Mouse (Mus musculus) kidney, postnatal 14 days (tissue): ENCODE measurements around the gene Lrch1.

Experiments
- DNase-seq: peaks from one replicate; pipeline ENCODE4 v3.0.0; 2022; ENCODE audit warnings: mixed read lengths

Gene Lrch1

DNA sequence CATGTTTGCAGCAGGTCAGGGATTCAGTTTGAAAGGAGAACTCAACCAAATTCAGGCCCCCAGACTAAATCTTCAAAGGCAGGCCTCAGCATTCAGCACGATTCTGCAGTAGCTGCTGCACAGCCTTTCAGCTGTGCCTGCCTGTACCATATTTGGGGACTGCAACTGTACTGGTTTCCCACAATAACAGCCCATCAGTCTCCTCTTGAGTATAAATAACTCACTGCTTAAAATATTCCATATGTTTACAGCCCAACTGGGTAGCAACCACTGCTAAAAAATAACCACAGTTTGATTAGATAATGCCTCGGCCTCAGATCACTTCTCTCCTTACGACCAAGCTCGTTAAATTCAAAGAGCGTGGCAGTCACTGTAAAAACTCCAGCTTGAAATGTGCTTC lies 101.0 kb downstream of the Lrch1 start:
- DNase-seq = no peak

DNA sequence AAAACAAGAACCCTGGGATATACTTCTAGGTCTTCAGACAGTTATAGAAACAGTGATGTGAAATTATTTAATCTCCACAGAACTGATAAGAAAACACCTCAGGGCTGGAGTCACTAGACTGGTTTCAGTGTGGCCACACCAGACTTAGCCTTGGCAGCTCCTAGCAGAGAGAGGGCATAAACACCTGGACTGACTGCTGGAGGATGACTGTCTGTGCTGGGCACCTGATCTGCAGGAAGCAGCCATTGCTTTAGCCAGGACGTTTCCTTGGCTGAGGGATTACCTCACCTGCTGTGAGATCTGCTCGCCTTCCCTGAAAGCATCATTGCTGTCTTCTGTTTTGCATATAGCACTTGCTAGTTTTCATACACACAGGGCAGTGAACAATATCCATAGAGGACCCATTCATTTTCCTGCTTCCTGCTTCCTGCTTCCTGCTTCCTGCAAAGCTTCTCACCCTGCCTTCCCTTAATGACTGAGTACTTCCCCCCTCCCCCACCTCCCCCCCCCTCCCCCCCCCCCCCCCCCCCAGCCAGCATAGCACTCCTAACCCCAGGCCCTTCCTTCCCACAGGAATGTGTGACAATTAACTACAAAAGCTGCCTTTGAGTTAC lies 101.9 kb downstream of the Lrch1 start:
- DNase-seq = no peak

GRCm38 (mm10) chr14:74841708-74842107 lies 106.0 kb downstream of the Lrch1 start:
- no peak for DNase-seq

DNA sequence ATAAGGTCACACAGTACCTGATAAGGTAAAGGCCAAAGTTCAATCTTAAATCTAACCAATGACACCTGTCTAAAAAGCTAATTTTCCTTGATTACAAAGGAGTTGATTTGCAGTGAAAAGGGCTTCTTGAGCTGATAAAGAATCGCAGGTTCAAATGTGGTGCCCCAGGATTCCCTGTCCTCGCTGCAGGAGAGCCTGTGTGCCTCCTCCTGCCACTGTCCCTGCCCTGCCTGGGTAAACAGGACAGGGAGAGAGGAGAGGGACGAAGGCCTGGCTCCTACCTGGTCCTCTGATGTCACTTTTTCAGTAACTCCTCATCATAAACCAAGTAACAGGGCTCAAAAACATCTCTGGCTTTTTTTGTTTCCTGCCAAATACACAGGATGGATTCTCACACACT lies 106.4 kb downstream of the Lrch1 start:
- no peak for DNase-seq

- no peak for DNase-seq
Measured at GRCm38 (mm10) chr14:74840820-74841219, 106.9 kb downstream of the Lrch1 start.

- no peak for DNase-seq
Measured at GRCm38 (mm10) chr14:74840328-74840727, 107.3 kb downstream of the Lrch1 start.

- DNase-seq = no peak
Measured at GRCm38 (mm10) chr14:74838816-74839215, 108.9 kb downstream of the Lrch1 start.

GRCm38 (mm10) chr14:74835010-74835409 lies 112.7 kb downstream of the Lrch1 start:
- DNase-seq = no peak

- no peak for DNase-seq
Measured at GRCm38 (mm10) chr14:74834215-74834614, 113.5 kb downstream of the Lrch1 start.

GRCm38 (mm10) chr14:74831653-74832052 lies 116.0 kb downstream of the Lrch1 start:
- no peak for DNase-seq

- no peak for DNase-seq
Measured at GRCm38 (mm10) chr14:74831050-74831449, 116.6 kb downstream of the Lrch1 start.

GRCm38 (mm10) chr14:74830591-74830990 lies 117.1 kb downstream of the Lrch1 start:
- no peak for DNase-seq

- DNase-seq = no peak
Measured at GRCm38 (mm10) chr14:74822757-74823680, 124.7 kb downstream of the Lrch1 start.

DNA sequence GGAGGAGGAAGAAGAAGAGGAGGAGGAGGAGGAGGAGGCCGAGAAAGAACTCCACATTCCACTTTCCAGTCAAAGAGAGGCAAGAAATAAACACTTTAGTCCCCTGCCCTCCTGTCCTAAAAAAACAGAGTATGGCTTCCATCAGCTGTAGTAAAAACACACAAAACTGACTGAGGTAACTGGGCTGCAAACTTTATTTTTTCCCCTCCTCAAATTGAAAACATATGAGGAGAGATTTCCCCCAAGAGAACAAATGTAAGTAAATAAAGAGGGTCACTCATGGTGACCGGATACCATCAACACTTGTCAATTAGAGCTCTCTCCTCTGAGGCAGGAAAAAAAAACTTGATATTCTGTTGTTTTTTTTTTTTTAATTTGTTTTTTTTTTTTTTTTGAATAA lies 125.6 kb downstream of the Lrch1 start:
- no peak for DNase-seq

DNA sequence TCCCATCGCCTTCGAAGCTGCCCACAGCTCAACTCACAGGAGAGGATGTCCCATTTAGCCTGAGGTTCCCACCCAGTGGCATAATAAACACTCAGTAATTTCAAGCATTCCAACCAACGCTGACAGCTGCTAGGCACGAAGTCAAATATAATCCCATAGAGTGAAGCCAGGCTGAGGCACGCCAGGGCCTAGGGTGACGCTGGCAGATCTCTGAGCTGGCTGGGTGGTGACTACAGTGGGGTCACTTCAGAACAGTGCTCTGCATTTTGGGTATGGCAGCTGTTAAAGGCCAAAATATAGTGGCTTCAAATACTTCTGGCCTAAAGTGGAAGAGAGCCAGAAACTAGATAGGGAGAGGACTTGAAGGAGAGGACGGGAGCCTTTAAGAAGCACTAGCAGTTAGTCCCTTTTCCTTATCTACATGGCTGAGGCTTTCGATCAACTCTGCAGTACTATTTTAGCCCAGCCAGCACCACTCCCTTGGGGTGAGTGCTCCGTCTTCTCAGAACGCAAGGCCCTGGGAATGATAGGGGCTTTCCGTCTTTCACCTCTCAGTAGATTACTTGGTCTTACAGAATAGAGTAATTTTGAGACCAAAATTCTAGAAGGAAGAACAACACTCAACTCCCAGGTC lies 127.4 kb downstream of the Lrch1 start:
- DNase-seq = no peak

GRCm38 (mm10) chr14:74816705-74817104 lies 131.0 kb downstream of the Lrch1 start:
- DNase-seq = no peak

- DNase-seq = no peak
Measured at GRCm38 (mm10) chr14:74814848-74815789, 132.6 kb downstream of the Lrch1 start.

- DNase-seq = no peak
Measured at GRCm38 (mm10) chr14:74811617-74812016, 136.1 kb downstream of the Lrch1 start.

GRCm38 (mm10) chr14:74801961-74802360 lies 145.7 kb downstream of the Lrch1 start:
- DNase-seq = no peak

DNA sequence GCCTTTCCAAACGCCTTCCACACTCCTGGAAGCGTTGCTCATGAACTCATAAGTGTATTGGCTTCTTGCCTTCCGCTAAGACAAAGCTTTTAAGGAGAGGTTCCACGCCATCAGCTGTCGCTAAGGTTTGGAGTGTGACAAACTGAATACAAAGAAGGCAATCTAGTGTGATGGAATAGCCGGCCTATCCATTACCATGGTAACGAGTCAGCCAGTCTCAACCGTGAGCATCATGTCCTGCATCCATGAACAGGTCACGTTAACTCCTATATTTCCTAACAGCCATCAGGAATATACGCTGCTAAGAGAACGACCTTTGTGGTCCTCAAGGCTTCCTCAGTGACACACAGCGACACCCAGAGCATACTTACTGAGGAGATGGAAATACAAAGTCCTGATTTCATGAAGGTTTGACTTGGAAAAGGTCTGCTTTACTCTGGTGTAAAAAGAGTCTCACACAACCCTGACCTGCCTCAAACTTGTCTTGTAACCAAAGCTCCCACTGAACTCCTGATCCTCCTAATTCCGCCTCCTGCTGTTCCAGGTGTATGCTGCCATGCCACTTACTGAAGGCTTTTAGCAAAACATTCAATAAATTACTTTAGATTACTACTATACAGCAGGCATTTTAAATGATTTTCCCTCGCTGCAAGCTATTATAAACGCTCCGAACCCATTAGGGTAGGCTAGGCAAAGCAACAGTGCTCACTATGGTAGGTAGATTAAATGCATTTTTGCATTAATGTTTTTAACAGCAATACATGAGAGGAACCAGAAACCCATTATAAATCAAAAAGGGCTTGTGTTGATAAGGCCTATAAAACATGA lies 149.4 kb downstream of the Lrch1 start:
- no peak for DNase-seq

GRCm38 (mm10) chr14:74797386-74798062 lies 150.2 kb downstream of the Lrch1 start:
- no peak for DNase-seq
